Mouse (Mus musculus) erythroblast, embryonic 14.5 days (primary cell): ENCODE data around the gene Gm17949.

Source experiments
- GATA1 ChIP-seq: IDR thresholded peaks from 2 replicates; pipeline ENCODE4 v1.6.1; 2012; ENCODE audit warnings: low read length, inconsistent platforms, mixed read lengths
- TAL1 ChIP-seq: IDR thresholded peaks from 3 replicates; pipeline ENCODE4 v1.6.1; 2012; ENCODE audit warnings: low read length, inconsistent platforms, mixed read lengths

DNA sequence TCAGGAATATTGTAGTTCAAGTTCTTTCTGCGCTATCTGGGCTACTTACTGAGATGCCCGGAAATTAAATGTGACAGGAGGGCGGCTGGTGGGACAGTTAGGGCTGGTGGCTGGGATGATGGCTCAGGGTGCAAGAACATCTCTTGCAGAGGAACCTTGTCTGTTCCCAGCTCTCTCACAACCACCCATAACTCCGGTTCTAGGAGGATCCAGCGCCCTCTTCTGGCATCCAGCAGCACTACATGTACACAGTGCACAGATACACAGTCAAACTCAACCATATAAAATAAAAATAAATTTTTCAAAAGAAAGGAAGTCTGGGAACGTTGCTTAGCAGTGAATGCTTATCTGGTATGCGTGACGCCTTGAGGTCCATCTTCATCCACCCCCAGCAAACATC, 27.7 kb downstream of the Gm17949 start:
- no peak for TF ChIP-seq GATA1
- TF ChIP-seq TAL1 = no peak
